Mouse (Mus musculus): ENCODE measurements around the gene Far1.

Far1 gene

DNA sequence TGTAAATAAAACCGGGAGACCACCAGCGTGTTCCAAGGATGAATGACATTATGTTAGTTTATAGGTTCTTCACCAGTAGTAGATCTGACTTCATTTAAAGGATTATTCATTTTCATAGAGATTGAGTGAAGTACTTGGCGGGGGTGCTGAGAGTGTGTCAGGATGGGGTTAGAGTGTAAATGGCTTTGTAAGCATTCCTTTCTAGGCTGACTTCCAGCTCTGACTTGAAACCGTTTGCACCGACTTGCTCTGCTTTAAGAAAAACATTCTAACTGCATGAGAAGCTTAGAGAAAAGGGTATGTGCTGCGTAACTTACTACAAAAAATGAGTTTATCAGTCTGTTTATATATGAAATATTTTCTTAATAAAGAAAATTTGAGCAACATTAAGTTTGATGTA, 57.5 kb downstream of the Far1 start:
- DNase-seq (ENCODE audit: low spot score), result no peak

DNA sequence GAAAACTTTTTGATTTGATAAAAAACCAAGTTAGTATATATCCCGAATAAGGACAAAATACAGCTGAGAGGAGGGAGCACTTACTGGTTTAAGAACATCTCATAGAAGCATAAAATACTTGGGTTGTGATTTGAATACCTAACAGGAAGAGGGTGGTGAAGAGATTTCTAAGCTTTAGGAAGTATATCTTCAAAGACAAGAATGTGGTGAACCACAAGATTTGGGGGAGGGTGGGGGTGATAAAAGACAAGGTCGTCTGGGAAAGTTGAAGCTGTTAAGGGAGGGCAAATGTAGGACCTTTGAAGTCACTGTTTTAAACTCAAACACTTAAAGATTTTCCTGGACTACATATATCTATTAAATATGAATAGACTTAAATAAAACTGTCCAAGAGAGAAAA, 59.1 kb downstream of the Far1 start:
- no peak for DNase-seq (ENCODE audit: low spot score)

DNA sequence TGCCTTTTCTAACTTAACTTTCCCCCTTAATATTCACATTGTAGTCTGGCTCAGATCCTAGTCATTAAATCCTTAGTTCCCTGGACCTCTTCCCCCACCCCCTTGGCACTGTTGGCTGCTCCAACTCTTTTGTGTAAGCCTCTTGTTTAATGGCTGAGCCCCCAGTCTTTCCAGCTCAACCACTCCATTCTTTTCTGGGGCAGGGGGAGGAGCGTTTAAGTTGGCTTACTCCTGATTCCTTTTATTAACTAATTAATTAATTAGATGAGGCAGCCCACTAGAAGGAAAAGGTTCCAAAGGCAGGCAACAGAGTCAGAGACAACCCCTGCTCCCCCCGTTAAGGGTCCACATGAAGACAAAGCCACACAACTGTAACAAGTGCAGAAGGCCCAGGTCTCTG, 68.5 kb downstream of the Far1 start:
- DNase-seq (ENCODE audit: low spot score), result no peak

DNA sequence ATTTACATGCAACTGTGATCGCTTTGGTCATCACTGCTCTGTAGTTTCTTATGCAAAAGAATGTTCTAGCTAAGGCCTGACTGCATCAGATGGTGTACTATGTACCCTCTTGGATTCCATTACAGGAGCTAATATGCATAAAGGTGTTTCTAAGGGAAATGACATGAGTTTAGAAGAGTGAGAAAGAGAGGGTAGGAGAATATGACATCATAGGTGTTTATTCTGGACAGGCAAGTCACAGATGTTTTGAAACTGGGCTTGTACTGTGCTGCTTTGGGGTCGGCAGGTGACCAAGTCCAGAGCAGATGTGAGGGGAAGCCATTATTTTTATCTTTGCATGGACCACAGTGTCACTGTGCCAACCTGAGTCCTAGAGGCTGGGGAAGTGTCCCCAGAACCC, 75.6 kb downstream of the Far1 start:
- DNase-seq (ENCODE audit: low spot score), result no peak

DNA sequence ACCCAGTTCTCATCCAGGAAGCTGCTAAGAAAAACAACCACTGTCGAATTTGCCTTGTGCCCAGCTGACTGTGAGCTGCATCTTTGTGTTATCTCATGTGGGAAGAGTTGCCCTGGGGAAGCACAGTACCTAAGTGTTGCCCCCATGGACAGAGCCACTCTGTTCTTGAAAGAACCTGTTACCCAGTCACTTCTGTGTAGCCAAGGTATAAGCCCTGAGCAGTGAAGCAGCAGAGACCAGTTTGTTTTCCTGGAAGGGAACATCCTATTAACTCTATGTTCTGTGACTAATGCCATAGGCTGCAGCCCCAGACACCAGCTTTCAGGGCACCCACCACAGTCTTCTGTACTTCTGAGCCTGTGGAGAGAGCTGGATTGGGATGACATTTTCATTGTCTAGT, 76.7 kb downstream of the Far1 start:
- DNase-seq (ENCODE audit: low spot score), result no peak

DNA sequence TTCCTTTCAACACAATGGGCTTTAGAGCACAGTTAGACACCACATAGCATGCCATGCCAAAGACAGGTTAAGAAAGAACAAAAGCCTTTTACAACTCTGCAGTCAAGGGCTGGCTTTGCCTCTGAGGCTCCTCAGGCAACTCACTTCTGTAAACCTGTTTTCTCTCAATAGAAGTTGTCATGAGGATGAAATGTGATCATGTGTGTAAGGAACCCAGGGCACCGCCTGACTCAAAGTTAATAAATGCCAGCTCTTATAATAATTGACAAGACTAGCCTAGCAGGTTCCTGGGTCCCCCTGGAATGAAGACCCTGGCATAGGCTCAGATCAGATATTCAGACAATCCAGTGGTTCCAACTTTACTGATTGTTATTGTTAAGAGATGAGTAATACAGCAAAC, 77.5 kb downstream of the Far1 start:
- DNase-seq (ENCODE audit: low spot score), result no peak

DNA sequence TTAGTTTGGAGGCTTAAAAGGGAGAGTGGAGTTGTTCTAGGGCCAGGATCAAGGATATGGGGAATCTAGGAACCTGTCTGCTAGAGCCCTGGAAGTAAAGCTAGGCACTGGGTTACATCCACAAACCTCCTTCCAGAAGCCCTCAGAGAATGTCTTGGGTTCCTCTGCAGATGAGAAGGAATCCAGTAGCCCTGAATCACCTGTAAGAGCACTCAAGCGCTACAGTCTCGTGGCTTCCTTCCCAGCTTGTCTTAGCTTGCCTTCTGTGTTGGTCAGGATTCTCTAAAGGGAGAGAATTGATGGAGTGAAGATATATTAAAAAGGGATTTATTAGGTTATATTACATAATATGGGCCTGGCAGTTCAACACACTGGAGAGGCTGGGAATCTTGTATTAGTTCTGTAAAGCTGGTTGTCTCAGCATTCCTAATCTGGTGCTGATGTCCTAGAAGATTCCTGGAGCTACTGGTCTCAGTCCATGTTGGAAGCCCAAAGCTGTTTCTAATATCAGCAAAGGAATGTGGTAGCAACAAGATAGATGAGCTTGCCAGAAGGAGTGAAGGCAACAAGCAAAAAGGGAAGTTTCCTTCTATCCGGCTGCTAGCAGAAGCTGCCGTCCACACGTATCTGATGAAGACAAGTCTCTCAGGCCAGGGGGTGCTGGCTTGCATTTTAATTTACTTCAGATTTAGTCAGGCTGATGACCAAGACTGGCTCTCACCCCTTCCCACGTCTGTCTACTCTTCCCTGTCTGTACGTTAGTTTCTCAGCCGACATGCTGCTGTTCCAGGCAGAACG, 78.1 kb downstream of the Far1 start:
- no peak for DNase-seq (ENCODE audit: low spot score)

DNA sequence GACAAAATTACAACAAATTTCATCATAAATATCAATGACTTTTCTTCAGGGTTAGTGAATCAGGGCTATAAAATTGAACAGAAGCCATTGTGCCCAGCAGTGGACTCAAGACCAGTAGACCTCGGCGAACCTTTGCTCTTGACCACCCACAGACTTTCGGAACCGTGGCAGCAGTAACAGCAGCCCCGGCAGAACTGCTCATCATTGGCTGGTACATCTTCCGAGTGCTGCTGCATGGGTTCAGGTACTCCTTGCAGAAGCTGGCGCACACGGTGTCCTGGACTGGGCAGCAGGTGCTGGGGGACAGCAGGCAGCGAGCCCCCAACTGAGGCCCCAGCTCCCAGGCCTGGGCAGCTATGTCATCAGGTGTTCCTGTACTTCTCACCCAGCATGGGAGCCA, 79.1 kb downstream of the Far1 start:
- no peak for DNase-seq (ENCODE audit: low spot score)

DNA sequence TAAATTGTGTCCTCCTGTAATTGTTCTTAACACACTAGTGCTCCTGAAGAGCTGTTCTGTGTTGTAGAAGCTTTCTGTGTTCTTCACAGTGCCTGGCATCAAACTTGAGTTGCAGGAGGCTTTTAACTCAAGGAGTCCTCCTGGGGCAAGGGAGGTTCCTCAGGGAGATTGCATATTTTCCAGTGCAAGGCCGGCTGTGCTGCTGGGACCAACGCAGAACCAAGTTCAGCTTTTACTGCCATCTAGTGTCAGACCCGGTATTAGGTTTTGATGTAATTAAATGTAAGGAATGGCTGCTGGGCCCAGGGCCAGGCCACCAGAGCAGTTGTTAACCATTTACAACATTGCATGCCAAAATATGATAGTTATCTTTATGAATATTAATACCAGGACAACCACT, 80.7 kb downstream of the Far1 start:
- peak; percentile 19 for DNase-seq (ENCODE audit: low spot score)

DNA sequence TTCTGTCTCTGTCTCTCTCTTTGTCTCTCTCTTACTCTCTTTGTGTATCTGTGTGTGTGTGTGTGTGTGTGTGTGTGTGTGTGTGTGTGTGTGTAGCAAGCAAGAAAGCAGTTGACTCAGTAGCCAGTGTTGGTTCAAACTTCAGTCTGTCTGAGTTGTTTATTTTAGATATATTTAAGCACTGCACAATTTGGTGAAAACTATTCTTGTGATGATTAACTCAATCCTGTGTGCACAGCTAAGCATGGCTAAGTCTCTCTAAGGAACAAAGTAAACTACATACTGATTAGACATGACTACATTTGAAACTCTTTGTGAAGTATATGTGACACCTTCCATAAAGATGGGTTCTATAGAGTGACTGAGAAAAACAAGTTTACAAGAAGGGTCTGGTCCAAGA, 83.6 kb downstream of the Far1 start:
- no peak for DNase-seq (ENCODE audit: low spot score)

DNA sequence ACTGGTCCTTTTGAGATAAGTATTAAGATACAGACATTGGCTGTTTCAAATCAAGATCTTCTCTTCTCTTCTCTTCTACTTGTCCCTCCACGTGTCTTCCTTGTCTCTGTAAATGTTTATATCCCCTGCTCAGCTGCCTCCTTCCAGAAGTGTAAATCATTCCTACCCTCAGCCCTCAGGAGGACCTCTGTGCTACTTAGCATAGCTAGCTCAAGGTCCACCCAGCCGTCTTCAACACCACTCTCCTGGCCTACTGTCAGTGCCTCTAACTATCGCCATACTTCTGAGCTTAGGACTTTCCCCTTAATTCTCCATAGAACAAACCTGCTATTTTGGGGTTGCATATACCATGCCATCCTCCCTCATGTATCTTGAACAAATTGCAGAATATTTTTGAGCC, 88.2 kb downstream of the Far1 start:
- no peak for DNase-seq (ENCODE audit: low spot score)

DNA sequence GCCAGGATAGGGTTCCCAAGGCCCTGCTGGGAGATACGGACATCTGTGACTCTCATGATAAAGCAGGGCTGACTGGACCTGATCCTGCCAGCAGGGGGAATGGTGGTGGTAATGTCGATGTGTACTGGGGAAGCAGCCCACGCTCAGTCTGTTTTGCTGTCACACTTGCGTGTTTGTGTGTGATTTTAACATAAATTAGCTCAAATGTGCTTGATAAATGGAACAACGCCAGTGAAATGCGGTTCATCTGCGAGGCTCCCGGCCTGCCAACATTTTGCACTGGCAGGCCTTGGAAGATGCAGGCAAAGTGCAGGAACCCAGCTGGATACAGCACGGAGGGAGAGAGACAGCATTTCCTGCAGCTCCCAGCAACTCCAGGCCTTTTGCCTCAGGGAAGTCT, 94.3 kb downstream of the Far1 start:
- no peak for DNase-seq (ENCODE audit: low spot score)

DNA sequence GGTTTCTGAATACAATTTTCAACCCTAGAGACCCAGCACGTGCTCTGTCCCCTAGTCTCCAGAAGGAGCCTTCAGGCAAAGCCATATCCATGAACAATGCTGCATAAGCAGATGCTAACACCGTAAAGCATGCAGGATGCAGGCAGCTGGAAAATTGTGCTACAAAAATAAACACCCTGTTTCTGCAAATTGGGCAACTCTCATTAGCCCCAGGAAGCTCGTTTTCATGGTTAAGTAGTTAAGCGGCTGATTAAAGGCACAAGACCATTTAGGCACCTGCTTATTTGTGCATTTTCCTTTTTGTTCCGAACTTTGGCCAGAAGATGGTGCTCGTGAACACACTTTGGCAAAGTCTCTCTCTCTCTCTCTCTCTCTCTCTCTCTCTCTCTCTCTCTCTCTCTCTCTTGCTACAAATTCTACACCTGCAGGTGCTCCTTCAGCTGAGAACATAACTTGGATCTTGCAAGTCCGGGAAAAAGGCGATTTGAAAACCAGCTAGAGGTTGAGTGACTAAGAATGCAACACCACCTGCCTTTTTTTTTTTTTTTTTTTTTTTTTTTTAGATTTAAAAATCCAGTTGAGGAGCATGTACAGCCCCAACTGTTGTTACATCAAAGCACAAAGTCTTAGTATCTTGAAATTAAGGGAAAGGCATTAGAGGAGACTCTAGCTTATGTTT, 95.5 kb downstream of the Far1 start:
- DNase-seq (ENCODE audit: low spot score), result no peak

DNA sequence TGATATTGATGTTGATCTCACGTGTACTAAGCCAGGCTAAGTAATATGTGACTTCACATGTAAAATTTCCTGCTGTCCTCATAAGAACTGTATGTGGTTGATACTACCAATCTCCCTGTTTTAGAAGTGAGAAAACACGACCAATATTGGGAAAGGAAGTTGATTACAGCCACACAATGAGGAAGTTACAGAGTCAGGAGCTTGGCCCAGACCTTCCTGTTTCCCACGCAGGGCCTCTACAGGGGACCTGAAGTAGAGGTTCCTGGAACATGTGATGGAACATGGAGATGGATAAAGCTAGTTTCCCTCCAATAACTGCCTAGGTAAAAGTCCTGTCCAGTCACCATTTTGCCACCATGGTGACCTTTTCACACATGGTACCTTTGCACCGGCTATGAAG, 99.0 kb downstream of the Far1 start:
- no peak for DNase-seq (ENCODE audit: low spot score)

DNA sequence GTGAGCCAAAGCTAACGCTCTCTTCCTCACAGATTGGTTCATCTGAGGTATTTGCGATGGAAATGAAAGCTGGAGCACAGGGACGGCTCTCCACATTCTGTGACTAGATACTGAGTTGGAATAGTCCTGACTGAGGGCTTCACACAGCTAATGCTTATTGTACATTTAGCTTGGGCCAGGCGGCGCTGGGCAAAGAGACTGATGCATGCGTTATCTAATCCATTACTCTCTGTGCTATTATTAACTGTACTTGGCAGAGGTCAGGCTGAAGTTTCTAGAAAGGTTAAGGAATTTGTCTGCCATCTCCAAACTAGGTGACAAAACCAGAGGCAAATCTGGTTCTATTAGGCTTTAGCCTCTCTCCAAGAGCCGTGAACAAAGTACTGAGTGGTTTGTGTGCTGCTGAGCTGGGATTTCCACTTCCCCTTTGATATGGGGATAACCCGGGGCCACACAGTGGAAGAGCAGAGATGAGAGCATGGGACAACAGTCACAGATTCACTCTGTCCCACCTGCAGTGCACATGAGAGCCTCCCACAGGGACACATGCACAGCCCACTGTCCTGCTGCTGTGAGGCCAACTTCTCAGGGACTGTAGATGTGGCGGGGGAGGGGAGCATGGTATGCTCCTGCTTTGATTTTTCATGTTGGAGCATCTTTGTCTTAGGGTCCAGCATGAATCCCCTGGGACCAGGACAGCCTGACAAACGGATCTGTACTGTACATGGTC, 100.7 kb downstream of the Far1 start:
- DNase-seq (ENCODE audit: low spot score), result no peak

DNA sequence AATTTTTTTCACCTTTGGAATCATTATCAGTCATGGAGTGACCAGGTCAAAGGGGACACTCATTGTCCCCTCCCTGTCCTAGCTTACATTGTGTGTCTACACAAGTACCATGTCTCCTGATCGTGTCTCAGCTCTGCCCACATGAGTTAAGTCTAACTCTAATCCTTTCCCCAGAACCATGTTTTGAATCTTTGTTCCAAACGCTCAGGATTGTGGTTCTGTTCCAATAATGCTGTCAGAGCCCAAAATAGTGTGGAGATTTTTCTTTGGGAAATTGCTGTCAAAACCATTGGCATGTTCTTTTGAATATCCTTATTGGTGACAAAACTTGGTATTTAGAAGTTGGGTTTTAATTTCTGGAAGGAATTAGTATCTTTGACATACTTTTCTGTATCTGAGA, 105.5 kb downstream of the Far1 start:
- no peak for DNase-seq (ENCODE audit: low spot score)

DNA sequence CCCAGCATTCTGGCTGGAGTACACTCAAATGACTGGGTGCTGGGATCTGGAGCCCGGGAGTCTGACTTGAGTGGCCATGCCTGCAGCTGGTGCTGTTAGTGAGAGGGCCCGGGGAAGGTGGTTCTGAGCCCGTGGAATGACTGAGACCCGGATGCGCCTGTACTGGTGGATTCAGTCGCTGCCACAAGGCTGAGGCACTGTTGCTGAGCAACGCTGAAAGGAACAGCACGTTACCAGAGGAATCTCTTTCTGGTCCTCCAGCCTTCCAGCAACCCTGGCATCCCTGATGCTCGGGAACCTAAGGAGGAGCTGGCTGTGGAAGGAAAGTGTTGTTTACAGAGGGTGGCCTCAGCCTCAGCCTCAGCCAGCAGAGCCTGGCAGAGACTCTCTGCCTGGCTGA, 106.1 kb downstream of the Far1 start:
- no peak for DNase-seq (ENCODE audit: low spot score)
